Comparison of ENCODE assay signal across 13 mouse cellular contexts in the genomic region with DNA sequence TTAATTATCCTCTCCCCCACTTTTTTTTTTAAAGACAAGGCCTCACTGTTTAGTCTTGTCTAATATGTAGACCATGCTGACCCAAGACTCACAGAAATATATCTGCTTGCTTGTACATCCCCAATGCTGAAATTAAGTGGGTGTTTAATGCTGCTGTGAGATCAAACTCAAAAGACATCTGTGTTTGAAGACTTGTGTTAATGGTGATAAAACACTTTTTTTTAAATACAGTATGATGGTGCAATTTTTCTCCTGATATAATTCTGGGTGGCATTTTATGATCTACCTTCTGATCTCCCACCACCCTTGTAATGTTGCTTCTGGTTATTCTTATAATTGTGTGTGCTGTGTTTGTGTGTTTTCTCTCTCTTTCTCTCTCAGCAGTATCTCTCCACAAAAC. TPM values are rescaled to one million over a fixed set of nuclear protein-coding genes. Genes with fewer than 3 reads are reported as not detected.
DNase-seq lines count a peak whose midpoint lies in the region; ATAC-seq lines count a peak whose summit lies in the region.
"Had no signal": no experiment of that assay in that cellular context is flagged by ENCODE, and none has a peak within 500 bp of the region (broad histone marks: within the 10 kb centered on the region; RNA-seq: fewer than 3 reads in every experiment).

No protein-coding gene starts in this region.

- peaks cover 7% of the 10 kb centered on the region; the same call in 1 of the 2 replicates for H3K4me1 ChIP-seq in kidney, embryonic 14.5 days (ENCODE audit: control insufficient read depth, insufficient read depth, low read length)
- H3K4me1 ChIP-seq in embryonic facial prominence, embryonic 12.5 days = peaks cover 6% of the 10 kb centered on the region; the same call in 1 of the 2 replicates
- H3K4me1 ChIP-seq in hindbrain, embryonic 13.5 days (replicated peaks) = peaks cover 43% of the 10 kb centered on the region
- H3K4me1 ChIP-seq in midbrain, embryonic 13.5 days (replicated peaks) = peaks cover 35% of the 10 kb centered on the region
- H3K4me1 ChIP-seq in heart, embryonic 12.5 days (replicated peaks) = peaks cover 16% of the 10 kb centered on the region

- H3K27ac ChIP-seq in kidney, embryonic 14.5 days (ENCODE audit: low read depth, low read length) = no peak overlapping the region
- no peak overlapping the region for H3K27ac ChIP-seq in embryonic facial prominence, embryonic 12.5 days
- H3K27ac ChIP-seq in hindbrain, embryonic 13.5 days = no peak overlapping the region
- no peak overlapping the region for H3K27ac ChIP-seq in midbrain, embryonic 13.5 days
- no peak overlapping the region for H3K27ac ChIP-seq in heart, embryonic 12.5 days (ENCODE audit: poor library complexity, severe bottlenecking)

- H3K9ac ChIP-seq in kidney, embryonic 14.5 days (ENCODE audit: low read depth, low read length) = no peak overlapping the region
- no peak overlapping the region for H3K9ac ChIP-seq in embryonic facial prominence, embryonic 12.5 days
- H3K9ac ChIP-seq in hindbrain, embryonic 13.5 days = no peak overlapping the region
- H3K9ac ChIP-seq in midbrain, embryonic 13.5 days (replicated peaks) = no peak overlapping the region; the same call in 1 of the 2 replicates
- no peak overlapping the region for H3K9ac ChIP-seq in heart, embryonic 12.5 days

- H3K4me2 ChIP-seq in kidney, embryonic 14.5 days (replicated peaks; ENCODE audit: low read depth, low read length) = peak overlapping the region; percentile 52; the same call in 1 of the 2 replicates
- peak overlapping the region; percentile 89; the same call in 1 of the 2 replicates for H3K4me2 ChIP-seq in embryonic facial prominence, embryonic 12.5 days (replicated peaks)
- H3K4me2 ChIP-seq in hindbrain, embryonic 13.5 days = peak overlapping the region; percentile 88
- peak overlapping the region; percentile 93 for H3K4me2 ChIP-seq in midbrain, embryonic 13.5 days (replicated peaks)
- H3K4me2 ChIP-seq in heart, embryonic 12.5 days = no peak overlapping the region

- no peak overlapping the region for H3K4me3 ChIP-seq in kidney, embryonic 14.5 days (ENCODE audit: low read length)
- H3K4me3 ChIP-seq in embryonic facial prominence, embryonic 12.5 days = no peak overlapping the region
- H3K4me3 ChIP-seq in hindbrain, embryonic 13.5 days = peak overlapping the region; percentile 99
- H3K4me3 ChIP-seq in midbrain, embryonic 13.5 days (replicated peaks) = peak overlapping the region; percentile 96
- H3K4me3 ChIP-seq in heart, embryonic 12.5 days = no peak overlapping the region

- ATAC-seq in kidney, embryonic 14.5 days (ENCODE audit: low FRiP score, low TSS enrichment) = no peak
- no peak for ATAC-seq in embryonic facial prominence, embryonic 12.5 days (ENCODE audit: insufficient number of reproducible peaks, insufficient read depth, low FRiP score, low TSS enrichment)
- no peak for ATAC-seq in hindbrain, embryonic 13.5 days (ENCODE audit: low FRiP score)
- no peak for ATAC-seq in midbrain, embryonic 13.5 days
- ATAC-seq in heart, embryonic 12.5 days (ENCODE audit: insufficient number of reproducible peaks, low FRiP score) = no peak

- H3K9me3 ChIP-seq in kidney, embryonic 14.5 days (ENCODE audit: control insufficient read depth, low read length) = no peaks in the 10 kb centered on the region
- no peaks in the 10 kb centered on the region for H3K9me3 ChIP-seq in embryonic facial prominence, embryonic 12.5 days
- H3K9me3 ChIP-seq in hindbrain, embryonic 13.5 days = no peaks in the 10 kb centered on the region
- H3K9me3 ChIP-seq in midbrain, embryonic 13.5 days = no peaks in the 10 kb centered on the region
- no peaks in the 10 kb centered on the region for H3K9me3 ChIP-seq in heart, embryonic 12.5 days (replicated peaks)
- H3K9me3 ChIP-seq: megakaryocyte, embryonic 14.5 days had no signal

- DNase-seq in kidney, postnatal 36 days = no peak
- no peak for DNase-seq in thymus, postnatal 4 days
- DNase-seq in right cerebral cortex, postnatal 14 days = no peak
- DNase-seq: cerebellum, postnatal 10 days; gastrocnemius, postnatal 25 days; right cerebral cortex, postnatal 25 days had no signal

- H3K36me3 ChIP-seq in kidney, embryonic 14.5 days (ENCODE audit: control insufficient read depth, insufficient read depth, low read length) = no peaks in the 10 kb centered on the region
- no peaks in the 10 kb centered on the region for H3K36me3 ChIP-seq in embryonic facial prominence, embryonic 12.5 days
- H3K36me3 ChIP-seq in hindbrain, embryonic 13.5 days = no peaks in the 10 kb centered on the region
- no peaks in the 10 kb centered on the region for H3K36me3 ChIP-seq in midbrain, embryonic 13.5 days
- H3K36me3 ChIP-seq in heart, embryonic 12.5 days = no peaks in the 10 kb centered on the region

- no peaks in the 10 kb centered on the region for H3K27me3 ChIP-seq in kidney, embryonic 14.5 days (ENCODE audit: control insufficient read depth, insufficient read depth, low read length)
- no peaks in the 10 kb centered on the region for H3K27me3 ChIP-seq in embryonic facial prominence, embryonic 12.5 days
- no peaks in the 10 kb centered on the region for H3K27me3 ChIP-seq in hindbrain, embryonic 13.5 days
- H3K27me3 ChIP-seq in midbrain, embryonic 13.5 days = no peaks in the 10 kb centered on the region
- H3K27me3 ChIP-seq in heart, embryonic 12.5 days (replicated peaks) = no peaks in the 10 kb centered on the region
- H3K27me3 ChIP-seq: CH12.LX; megakaryocyte, embryonic 14.5 days had no signal

RNA-seq across cellular contexts. Expression of a gene that starts 1.5 kb away (rescaled TPM):
- polyA plus RNA-seq in kidney, embryonic 14.5 days (2014; fragmentation: Nextera tagmentation; extraction: Ambion mirVana) = 58.6 and 64.8 TPM in 2 replicates
- polyA plus RNA-seq in embryonic facial prominence, embryonic 12.5 days (2016; fragmentation: Nextera tagmentation; extraction: Ambion mirVana) = 53.2 and 57.4 TPM in 2 replicates
- 41.3 and 43.4 TPM in 2 replicates for polyA plus RNA-seq in hindbrain, embryonic 13.5 days (2015; fragmentation: Nextera tagmentation; extraction: Ambion mirVana)
- polyA plus RNA-seq in midbrain, embryonic 13.5 days (2015; fragmentation: Nextera tagmentation; extraction: Ambion mirVana) = 41.7 and 49.2 TPM in 2 replicates
- 47.2 and 51.8 TPM in 2 replicates for polyA plus RNA-seq in heart, embryonic 12.5 days (2016; fragmentation: Nextera tagmentation; extraction: Ambion mirVana)

RNA-seq across cellular contexts. Expression of a gene that starts 4.9 kb away (rescaled TPM):
- 80.8 and 95.7 TPM in 2 replicates for polyA plus RNA-seq in kidney, embryonic 14.5 days (2014; fragmentation: Nextera tagmentation; extraction: Ambion mirVana)
- 101 and 102 TPM in 2 replicates for polyA plus RNA-seq in embryonic facial prominence, embryonic 12.5 days (2016; fragmentation: Nextera tagmentation; extraction: Ambion mirVana)
- 107 and 112 TPM in 2 replicates for polyA plus RNA-seq in hindbrain, embryonic 13.5 days (2015; fragmentation: Nextera tagmentation; extraction: Ambion mirVana)
- polyA plus RNA-seq in midbrain, embryonic 13.5 days (2015; fragmentation: Nextera tagmentation; extraction: Ambion mirVana) = 107 and 109 TPM in 2 replicates
- polyA plus RNA-seq in heart, embryonic 12.5 days (2016; fragmentation: Nextera tagmentation; extraction: Ambion mirVana) = 68.1 and 73.1 TPM in 2 replicates

RNA-seq across cellular contexts. Expression of a gene that starts 45.6 kb away (rescaled TPM):
- polyA plus RNA-seq in kidney, embryonic 14.5 days (2014; fragmentation: Nextera tagmentation; extraction: Ambion mirVana) = 287 and 307 TPM in 2 replicates
- polyA plus RNA-seq in embryonic facial prominence, embryonic 12.5 days (2016; fragmentation: Nextera tagmentation; extraction: Ambion mirVana) = 272 and 277 TPM in 2 replicates
- 157 and 161 TPM in 2 replicates for polyA plus RNA-seq in hindbrain, embryonic 13.5 days (2015; fragmentation: Nextera tagmentation; extraction: Ambion mirVana)
- 172 and 175 TPM in 2 replicates for polyA plus RNA-seq in midbrain, embryonic 13.5 days (2015; fragmentation: Nextera tagmentation; extraction: Ambion mirVana)
- polyA plus RNA-seq in heart, embryonic 12.5 days (2016; fragmentation: Nextera tagmentation; extraction: Ambion mirVana) = 183 and 191 TPM in 2 replicates

RNA-seq across cellular contexts. Expression of a gene that starts 47.6 kb away (rescaled TPM):
- 10.7 and 18.5 TPM in 2 replicates for polyA plus RNA-seq in kidney, embryonic 14.5 days (2014; fragmentation: Nextera tagmentation; extraction: Ambion mirVana)
- polyA plus RNA-seq in embryonic facial prominence, embryonic 12.5 days (2016; fragmentation: Nextera tagmentation; extraction: Ambion mirVana) = 18.2 and 20.9 TPM in 2 replicates
- 9.4 and 10.5 TPM in 2 replicates for polyA plus RNA-seq in hindbrain, embryonic 13.5 days (2015; fragmentation: Nextera tagmentation; extraction: Ambion mirVana)
- polyA plus RNA-seq in midbrain, embryonic 13.5 days (2015; fragmentation: Nextera tagmentation; extraction: Ambion mirVana) = 11.9 and 12.3 TPM in 2 replicates
- 16.6 and 16.9 TPM in 2 replicates for polyA plus RNA-seq in heart, embryonic 12.5 days (2016; fragmentation: Nextera tagmentation; extraction: Ambion mirVana)

Comparison
In these comparisons a context has a peak if more than half of its experiments do, and no peak if none do; other contexts are left out.
1. H3K4me3 ChIP-seq: peak in hindbrain, embryonic 13.5 days (single experiment) and midbrain, embryonic 13.5 days (single experiment); none in kidney, embryonic 14.5 days (single experiment), embryonic facial prominence, embryonic 12.5 days (single experiment) and heart, embryonic 12.5 days (single experiment).